Mouse (Mus musculus) cerebellum, adult 11 months (tissue): Measurements from ENCODE around the gene Slc12a4.

Source experiments
- DNase-seq: peaks from one replicate; pipeline ENCODE4 v3.0.0; 2022

Gene Slc12a4

GRCm38 (mm10) chr8:105966692-105967311 lies 905 bp upstream of the Slc12a4 start:
- DNase-seq: no peak

GRCm38 (mm10) chr8:105965266-105965904 lies 512 bp downstream of the Slc12a4 start:
- no peak for DNase-seq

- DNase-seq: no peak
Measured at GRCm38 (mm10) chr8:105964506-105965265, 1.2 kb downstream of the Slc12a4 start.

- DNase-seq: no peak
Measured at GRCm38 (mm10) chr8:105961536-105961935, 4.4 kb downstream of the Slc12a4 start.

- no peak for DNase-seq
Measured at GRCm38 (mm10) chr8:105961101-105961500, 4.8 kb downstream of the Slc12a4 start.

GRCm38 (mm10) chr8:105959350-105959749 lies 6.5 kb downstream of the Slc12a4 start:
- DNase-seq: peak; percentile 73

GRCm38 (mm10) chr8:105957813-105958212 lies 8.1 kb downstream of the Slc12a4 start:
- no peak for DNase-seq

- no peak for DNase-seq
Measured at GRCm38 (mm10) chr8:105956556-105956955, 9.3 kb downstream of the Slc12a4 start.

- DNase-seq: no peak
Measured at GRCm38 (mm10) chr8:105951057-105951659, 14.7 kb downstream of the Slc12a4 start.

- no peak for DNase-seq
Measured at GRCm38 (mm10) chr8:105949350-105949749, 16.5 kb downstream of the Slc12a4 start.

- DNase-seq: no peak
Measured at GRCm38 (mm10) chr8:105943321-105943739, 22.6 kb downstream of the Slc12a4 start, which contains the start of gene Lcat. Gene Lcat, minus strand, starts transcription at chr8:105943382.

- DNase-seq: no peak
Measured at GRCm38 (mm10) chr8:105942542-105942941, 23.4 kb downstream of the Slc12a4 start.

- no peak for DNase-seq
Measured at GRCm38 (mm10) chr8:105942026-105942425, 23.9 kb downstream of the Slc12a4 start.

GRCm38 (mm10) chr8:105938306-105938669 lies 27.6 kb downstream of the Slc12a4 start, which contains the start of gene Psmb10:
Gene Psmb10, minus strand, starts transcription at chr8:105938444.
- DNase-seq: no peak

GRCm38 (mm10) chr8:105937496-105938305 lies 28.2 kb downstream of the Slc12a4 start:
- peak; percentile 35 for DNase-seq

GRCm38 (mm10) chr8:105936866-105937475 lies 28.9 kb downstream of the Slc12a4 start:
- peak; percentile 87 for DNase-seq

- peak; percentile 39 for DNase-seq
Measured at GRCm38 (mm10) chr8:105935863-105936603, 29.9 kb downstream of the Slc12a4 start.

- DNase-seq: no peak
Measured at GRCm38 (mm10) chr8:105935105-105935504, 30.8 kb downstream of the Slc12a4 start.

- DNase-seq: no peak
Measured at GRCm38 (mm10) chr8:105933762-105934161, 32.1 kb downstream of the Slc12a4 start, which contains the start of gene Ctrl. Gene Ctrl, minus strand, starts transcription at chr8:105933862.

GRCm38 (mm10) chr8:105932525-105932924 lies 33.4 kb downstream of the Slc12a4 start:
- DNase-seq: no peak

- DNase-seq: no peak
Measured at GRCm38 (mm10) chr8:105931271-105931670, 34.6 kb downstream of the Slc12a4 start.
